ENCODE assay signal across 9 mouse cellular contexts in genomic region chr15:45453797-45454196, GRCm38 (mm10).
DNase-seq lines count a peak whose midpoint lies in the region; ATAC-seq and TF ChIP-seq lines count a peak whose summit lies in the region.
"Had no signal": no experiment of that assay in that cellular context is flagged by ENCODE, and none has a peak within 500 bp of the region (broad histone marks: within the 10 kb centered on the region; RNA-seq: fewer than 3 reads in every experiment).

No protein-coding gene starts in this region.

- ATAC-seq in frontal cortex, adult (ENCODE audit: low TSS enrichment): peak; percentile 97

- H3K27ac ChIP-seq in gastrocnemius, adult 2 months: no peak overlapping the region
- H3K27ac ChIP-seq: heart, embryonic 15.5 days had no signal

- peak; percentile 27 for DNase-seq in gastrocnemius, adult 2 months
- no peak for DNase-seq in gastrocnemius, adult 8-10 months (ENCODE audit: low spot score in 2 of 2)
- peak; percentile 96 for DNase-seq in brain, adult 2 months (ENCODE audit: low read depth, low spot score)
- DNase-seq in left cerebral cortex, adult 11 months (ENCODE audit: low spot score): peak; percentile 35
- no peak for DNase-seq in urinary bladder, postnatal 10 days (ENCODE audit: low spot score)
- DNase-seq in kidney, adult 11 months: no peak
- DNase-seq in thymus, adult 18-20 months: no peak

- H3K4me3 ChIP-seq in gastrocnemius, adult 2 months: no peak overlapping the region
- H3K4me3 ChIP-seq: heart, embryonic 15.5 days had no signal

- TF ChIP-seq CTCF in gastrocnemius, adult 2 months (IDR thresholded peaks at IDR 0.05): no peak

- intact Hi-C loops in gastrocnemius, adult 2 months (cut with DNase I): no loop called here

Comparison
In these comparisons a context has a peak if more than half of its experiments do, and no peak if none do; other contexts are left out.
1. DNase-seq: peak in gastrocnemius, adult 2 months (single experiment), brain, adult 2 months (single experiment) and left cerebral cortex, adult 11 months (single experiment); none in gastrocnemius, adult 8-10 months (0 of 2), urinary bladder, postnatal 10 days (single experiment), kidney, adult 11 months (single experiment) and thymus, adult 18-20 months (0 of 2).